Mouse (Mus musculus) stomach, embryonic 16.5 days (tissue): ENCODE measurements around the gene Ppard. TPM values are rescaled to one million over a fixed set of nuclear protein-coding genes. Genes with fewer than 3 reads are reported as not detected.
A peak's percentile ranks its signal among the peaks of the same experiment; 100 is the strongest.
"Not testable (repeated sequence)": the region's sequence is repeated elsewhere in the genome, so short reads cannot be mapped to it uniquely, and the experiment has no call there.

Source experiments
- ATAC-seq: fragments of 200-750 bp; cut with Nextera tagmentation; 2 replicates; pipeline ENCODE4 v1.8.0; 2017; ENCODE audit warnings: moderate number of reproducible peaks, moderate TSS enrichment; ENCODE audit not compliant: insufficient read depth, low FRiP score
- H3K27ac ChIP-seq: fragments of 300-500 bp; sonication (generic); 2 replicates; pipeline ENCODE4 v1.5.1; 2014; ENCODE audit warnings: low read length
- H3K27me3 ChIP-seq: fragments of 300-500 bp; sonication (generic); 2 replicates; pipeline ENCODE4 v1.6.1; 2014; ENCODE audit warnings: low read length, control low read depth, mixed read lengths; ENCODE audit not compliant: control insufficient read depth, insufficient read depth
- H3K36me3 ChIP-seq: fragments of 300-500 bp; sonication (generic); 2 replicates; pipeline ENCODE4 v1.6.1; 2014; ENCODE audit warnings: low read length; ENCODE audit not compliant: control insufficient read depth, insufficient read depth
- H3K4me1 ChIP-seq: fragments of 300-500 bp; sonication (generic); 2 replicates; pipeline ENCODE4 v1.6.1; 2014; ENCODE audit warnings: low read length, control low read depth, mixed read lengths; ENCODE audit not compliant: control insufficient read depth, insufficient read depth
- H3K4me2 ChIP-seq: fragments of 300-500 bp; sonication (generic); 2 replicates; pipeline ENCODE4 v1.6.1; 2014; ENCODE audit warnings: low read depth, low read length, mixed read lengths
- H3K4me3 ChIP-seq: fragments of 300-500 bp; sonication (generic); replicated peaks from 2 replicates; pipeline ENCODE4 v1.5.1; 2014; ENCODE audit warnings: mild to moderate bottlenecking, low read length
- H3K9ac ChIP-seq: fragments of 300-500 bp; sonication (generic); 2 replicates; pipeline ENCODE4 v1.6.1; 2014; ENCODE audit warnings: low read length
- H3K9me3 ChIP-seq: fragments of 300-500 bp; sonication (generic); replicated peaks from 2 replicates; pipeline ENCODE4 v1.6.1; 2016; ENCODE audit warnings: low read length, control low read depth; ENCODE audit not compliant: control insufficient read depth
- WGBS: fragments of 180-500 bp; shearing (Covaris S2); extraction: QIAGEN DNeasy Blood & Tissue Kit; methylation state at CpG from one replicate; pipeline ENCODE4 v1.1.7; 2014; 5-methylcytosine and 5-hydroxymethylcytosine counted together
- polyA plus RNA-seq: library from polyadenylated mRNA; unstranded; fragments of >200 nt; fragmentation: Nextera tagmentation; extraction: Ambion mirVana; gene quantifications from 2 replicates; pipeline ENCODE4 v1.2.1, GENCODE M21; 2015

The Ppard gene
- polyA plus RNA-seq, 1 experiment from 2014 or later, result 2.8 TPM

- Histone ChIP-seq H3K4me3 (no peak overlapping the region), H3K4me2 (no peak overlapping the region), H3K9ac (no peak overlapping the region), H3K4me1 (peaks cover 13% of the 10 kb centered on the region), H3K36me3 (peaks cover 24% of the 10 kb centered on the region), H3K9me3 (no peaks in the 10 kb centered on the region), H3K27me3 (no peaks in the 10 kb centered on the region), H3K27ac (no peak overlapping the region)
- 86% methylated on average over 9 of the region's 9 CpGs for WGBS
- no peak for ATAC-seq
Observed at GRCm38 (mm10) chr17:28317725-28318124, 85.2 kb downstream of the Ppard start.

GRCm38 (mm10) chr17:28321700-28322099 lies 89.2 kb downstream of the Ppard start:
- WGBS, result 89% methylated on average over 4 of the region's 4 CpGs
- H3K4me3 ChIP-seq, result no peak overlapping the region

GRCm38 (mm10) chr17:28323786-28324185 lies 91.3 kb downstream of the Ppard start:
- Histone ChIP-seq H3K27ac (no peak overlapping the region), H3K27me3 (no peaks in the 10 kb centered on the region), H3K4me2 (no peak overlapping the region), H3K4me1 (peaks cover 13% of the 10 kb centered on the region; the same call in 1 of the 2 replicates), H3K9ac (no peak overlapping the region), H3K36me3 (peaks cover 19% of the 10 kb centered on the region), H3K9me3 (no peaks in the 10 kb centered on the region; the same call in 1 of the 2 replicates), H3K4me3 (no peak overlapping the region)
- no peak for ATAC-seq
- 82% methylated on average over 8 of the region's 8 CpGs for WGBS

More at GRCm38 (mm10) chr17:28321700-28322099, 89.2 kb downstream of the Ppard start:
- ATAC-seq, result no peak
- no peak overlapping the region for H3K27ac ChIP-seq
- H3K9ac ChIP-seq, result no peak overlapping the region
- peaks cover 28% of the 10 kb centered on the region for H3K36me3 ChIP-seq
- no peaks in the 10 kb centered on the region for H3K27me3 ChIP-seq
- no peaks in the 10 kb centered on the region for H3K4me1 ChIP-seq
- no peak overlapping the region for H3K4me2 ChIP-seq
- no peaks in the 10 kb centered on the region; the same call in 1 of the 2 replicates for H3K9me3 ChIP-seq

- not testable (repeated sequence) for ATAC-seq, H3K4me2 ChIP-seq, H3K27me3 ChIP-seq, H3K4me3 ChIP-seq, H3K9ac ChIP-seq, H3K27ac ChIP-seq, H3K9me3 ChIP-seq
- peaks cover 13% of the 10 kb centered on the region for H3K4me1 ChIP-seq
- 93% methylated on average over 7 of the region's 7 CpGs for WGBS
- H3K36me3 ChIP-seq, result peaks cover 14% of the 10 kb centered on the region
Observed at GRCm38 (mm10) chr17:28324416-28324815, 91.9 kb downstream of the Ppard start.

GRCm38 (mm10) chr17:28325751-28326150 lies 93.3 kb downstream of the Ppard start:
- Histone ChIP-seq H3K4me1 (peaks cover 21% of the 10 kb centered on the region), H3K4me3 (no peak overlapping the region), H3K9me3 (no peaks in the 10 kb centered on the region; the same call in 1 of the 2 replicates), H3K9ac (no peak overlapping the region), H3K27me3 (no peaks in the 10 kb centered on the region), H3K27ac (no peak overlapping the region), H3K4me2 (no peak overlapping the region), H3K36me3 (peaks cover 16% of the 10 kb centered on the region)
- no peak for ATAC-seq
- 88% methylated on average over 8 of the region's 8 CpGs for WGBS

- H3K4me1 ChIP-seq, result peaks cover 24% of the 10 kb centered on the region
- H3K9ac ChIP-seq, result peak overlapping the region; percentile 80
- no peaks in the 10 kb centered on the region for H3K27me3 ChIP-seq
- WGBS, result 74% methylated on average over 3 of the region's 3 CpGs
- ATAC-seq, result no peak
- H3K4me2 ChIP-seq, result no peak overlapping the region
- peak overlapping the region; percentile 96 for H3K27ac ChIP-seq
- H3K36me3 ChIP-seq, result peaks cover 22% of the 10 kb centered on the region
- no peaks in the 10 kb centered on the region; the same call in 1 of the 2 replicates for H3K9me3 ChIP-seq
- no peak overlapping the region for H3K4me3 ChIP-seq
Observed at GRCm38 (mm10) chr17:28326951-28327350, 94.5 kb downstream of the Ppard start.

GRCm38 (mm10) chr17:28327673-28328325 lies 95.3 kb downstream of the Ppard start:
- peaks cover 20% of the 10 kb centered on the region for H3K36me3 ChIP-seq
- peak; percentile 49 for ATAC-seq
- WGBS, result 6% methylated on average over 22 of the region's 22 CpGs

GRCm38 (mm10) chr17:28328366-28328928 lies 95.9 kb downstream of the Ppard start, which contains the start of gene Rpl10a:
Gene Rpl10a, plus strand, starts transcription at chr17:28328471.
- Histone ChIP-seq H3K4me3 (peak within 1 kb of the TSS; percentile 98), H3K9me3 (no peaks in the 10 kb centered on the region; the same call in 1 of the 2 replicates), H3K36me3 (peaks cover 20% of the 10 kb centered on the region), H3K27ac (peak within 1 kb of the TSS; percentile 96), H3K4me2 (peak within 1 kb of the TSS; percentile 97), H3K9ac (peak within 1 kb of the TSS; percentile 100), H3K4me1 (peaks cover 38% of the 10 kb centered on the region), H3K27me3 (no peaks in the 10 kb centered on the region)
- 0% methylated on average over 67 of the region's 67 CpGs for WGBS
- peak; percentile 89 for ATAC-seq

More at GRCm38 (mm10) chr17:28327673-28328325, 95.3 kb downstream of the Ppard start:
- no peaks in the 10 kb centered on the region; the same call in 1 of the 2 replicates for H3K9me3 ChIP-seq
- H3K4me2 ChIP-seq, result peak overlapping the region; percentile 97
- H3K27me3 ChIP-seq, result no peaks in the 10 kb centered on the region
- peak overlapping the region; percentile 80 for H3K9ac ChIP-seq
- peak overlapping the region; percentile 98 for H3K4me3 ChIP-seq
- H3K27ac ChIP-seq, result peak overlapping the region; percentile 96
- H3K4me1 ChIP-seq, result peaks cover 32% of the 10 kb centered on the region

- H3K9me3 ChIP-seq, result no peaks in the 10 kb centered on the region; the same call in 1 of the 2 replicates
- no peak; the same call in none of the 2 replicates for ATAC-seq
- peaks cover 18% of the 10 kb centered on the region for H3K36me3 ChIP-seq
- peak overlapping the region; percentile 98 for H3K4me3 ChIP-seq
- peak overlapping the region; percentile 96 for H3K27ac ChIP-seq
- WGBS, result under 1% methylated on average over 25 of the region's 25 CpGs
- H3K9ac ChIP-seq, result peak overlapping the region; percentile 100
- no peaks in the 10 kb centered on the region for H3K27me3 ChIP-seq
- peak overlapping the region; percentile 97 for H3K4me2 ChIP-seq
- H3K4me1 ChIP-seq, result peaks cover 43% of the 10 kb centered on the region
Observed at GRCm38 (mm10) chr17:28328946-28329345, 96.4 kb downstream of the Ppard start.
